Mouse (Mus musculus): ENCODE data around the gene Xylt2. TPM values are rescaled to one million over a fixed set of nuclear protein-coding genes. Genes with fewer than 3 reads are reported as not detected.
"Not testable (repeated sequence)": the region's sequence is repeated elsewhere in the genome, so short reads cannot be mapped to it uniquely, and the experiment has no call there.

The Xylt2 gene
- polyA plus RNA-seq, 1 experiment: 0.33 TPM

DNA sequence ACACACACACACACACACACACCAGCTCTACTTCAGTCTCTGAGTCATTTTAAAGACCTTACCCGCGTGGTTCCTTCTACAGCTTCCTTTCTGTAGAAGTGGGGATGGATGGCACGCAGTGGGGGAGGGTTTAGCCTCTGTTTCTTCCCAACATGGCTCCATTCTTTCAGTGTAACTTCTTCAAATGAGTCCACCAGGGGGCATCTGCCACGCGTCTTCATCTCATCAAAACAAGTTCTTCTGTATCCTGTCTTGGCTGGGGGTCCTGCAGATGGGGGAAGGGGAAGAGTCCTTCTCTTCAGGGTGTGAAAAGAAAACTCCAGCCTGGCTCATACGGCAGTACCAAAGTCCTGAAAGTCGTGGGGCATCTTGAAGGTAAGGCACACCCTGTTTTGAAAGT, 26.7 kb upstream of the Xylt2 start:
- Histone ChIP-seq H3K36me3 (ENCODE audit: control insufficient read depth) (no peaks in the 10 kb centered on the region), H3K4me1 (ENCODE audit: control insufficient read depth) (no peaks in the 10 kb centered on the region), H3K9me3 (ENCODE audit: control insufficient read depth, low read length) (no peaks in the 10 kb centered on the region), H3K27me3 (ENCODE audit: control insufficient read depth) (no peaks in the 10 kb centered on the region), H3K4me3 (replicated peaks) (no peak overlapping the region)
- TF ChIP-seq TAL1 (IDR thresholded peaks at IDR 0.05; ENCODE audit: low read length) (no peak), GATA1 (IDR thresholded peaks at IDR 0.05; ENCODE audit: low read length) (no peak)

DNA sequence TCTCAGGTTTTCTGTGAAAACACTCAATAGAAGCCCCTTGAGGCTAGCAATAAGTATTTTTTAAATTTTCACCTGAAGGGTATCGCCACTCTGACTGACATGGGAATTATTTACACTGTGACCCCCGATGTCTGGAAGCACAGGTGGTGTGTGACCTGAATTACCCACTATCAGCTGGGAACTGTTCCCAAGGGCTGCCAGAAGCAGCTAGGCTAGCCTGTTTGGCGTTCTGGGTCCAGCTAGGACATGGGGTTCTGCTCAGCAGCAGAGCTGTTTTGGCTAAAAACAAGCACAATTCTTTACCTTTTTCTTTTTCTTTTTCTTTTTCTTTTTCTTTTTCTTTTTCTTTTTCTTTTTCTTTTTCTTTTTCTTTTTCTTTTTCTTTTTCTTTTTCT, 24.9 kb upstream of the Xylt2 start:
- no peaks in the 10 kb centered on the region for H3K9me3 ChIP-seq (ENCODE audit: control insufficient read depth, low read length)
- H3K27me3 ChIP-seq (ENCODE audit: control insufficient read depth): no peaks in the 10 kb centered on the region
- TF ChIP-seq GATA1 (IDR thresholded peaks at IDR 0.05; ENCODE audit: low read length): no peak
- TF ChIP-seq TAL1 (IDR thresholded peaks at IDR 0.05; ENCODE audit: low read length): no peak
- H3K4me3 ChIP-seq (replicated peaks): no peak overlapping the region
- no peaks in the 10 kb centered on the region for H3K36me3 ChIP-seq (ENCODE audit: control insufficient read depth)
- H3K4me1 ChIP-seq (ENCODE audit: control insufficient read depth): no peaks in the 10 kb centered on the region

DNA sequence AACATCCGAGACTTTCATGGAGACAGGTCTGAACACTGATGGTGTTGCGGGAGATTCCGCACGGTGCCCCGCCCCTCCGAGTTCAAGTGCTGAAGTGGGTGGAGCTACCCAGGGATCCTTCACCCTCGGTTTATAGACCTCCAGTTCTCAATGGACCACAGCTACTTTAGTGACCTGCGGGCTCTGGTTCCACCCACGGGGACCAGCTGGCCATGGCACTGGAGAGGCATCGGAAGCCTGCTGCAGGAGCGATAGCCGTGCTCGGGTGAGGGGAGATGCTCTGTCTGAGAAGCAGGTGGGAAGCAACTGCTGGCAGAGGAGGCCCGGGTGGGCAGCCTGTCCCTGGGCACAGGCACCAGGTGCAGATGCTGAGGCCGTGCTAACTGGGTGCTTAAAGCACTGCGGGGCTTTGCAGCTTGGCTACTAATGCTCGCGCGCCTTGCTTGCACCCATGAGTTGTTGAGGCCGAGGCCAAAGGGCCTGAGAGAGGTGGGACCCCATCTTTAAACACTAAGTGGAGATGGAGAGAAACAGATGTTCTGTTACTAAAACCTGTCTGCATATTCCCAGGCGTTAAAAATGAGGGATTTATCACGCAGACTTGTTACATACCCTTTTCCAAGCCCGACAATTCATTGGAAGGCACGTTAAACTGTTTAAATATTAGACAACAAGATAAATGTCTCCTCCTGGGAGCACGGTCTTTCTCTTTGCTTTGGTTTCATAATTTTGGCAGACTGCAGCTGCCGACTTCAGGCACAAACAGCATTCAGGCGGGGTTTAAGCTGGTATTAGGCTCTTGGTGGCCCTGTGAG, 24.3 kb upstream of the Xylt2 start:
- H3K4me1 ChIP-seq (ENCODE audit: control insufficient read depth): no peaks in the 10 kb centered on the region
- no peak overlapping the region for H3K4me3 ChIP-seq (replicated peaks)
- H3K36me3 ChIP-seq (ENCODE audit: control insufficient read depth): no peaks in the 10 kb centered on the region
- no peaks in the 10 kb centered on the region for H3K27me3 ChIP-seq (ENCODE audit: control insufficient read depth)
- no peak for TF ChIP-seq GATA1 (IDR thresholded peaks at IDR 0.05; ENCODE audit: low read length)
- no peak for TF ChIP-seq TAL1 (IDR thresholded peaks at IDR 0.05; ENCODE audit: low read length)
- H3K9me3 ChIP-seq (ENCODE audit: control insufficient read depth, low read length): no peaks in the 10 kb centered on the region

DNA sequence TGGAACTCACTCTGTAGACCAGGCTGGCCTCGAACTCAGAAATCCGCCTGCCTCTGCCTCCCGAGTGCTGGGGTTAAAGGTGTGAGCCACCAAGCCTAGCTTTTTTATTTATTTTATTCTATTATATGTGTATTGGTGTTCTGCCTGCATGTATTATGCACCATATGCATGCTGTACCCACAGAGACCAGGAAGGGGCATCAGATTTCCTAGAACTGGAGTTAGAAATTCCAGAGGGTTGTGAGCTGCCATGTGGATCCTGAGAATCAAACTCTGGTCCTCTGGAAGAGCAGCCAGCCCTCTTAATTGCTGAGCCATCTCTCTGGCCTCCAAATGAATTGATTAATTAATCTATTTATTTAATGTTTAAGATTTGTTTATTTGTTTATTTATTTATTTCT, 22.1 kb upstream of the Xylt2 start:
- TF ChIP-seq GATA1 (IDR thresholded peaks at IDR 0.05; ENCODE audit: low read length): no peak
- TF ChIP-seq TAL1 (IDR thresholded peaks at IDR 0.05; ENCODE audit: low read length): no peak

DNA sequence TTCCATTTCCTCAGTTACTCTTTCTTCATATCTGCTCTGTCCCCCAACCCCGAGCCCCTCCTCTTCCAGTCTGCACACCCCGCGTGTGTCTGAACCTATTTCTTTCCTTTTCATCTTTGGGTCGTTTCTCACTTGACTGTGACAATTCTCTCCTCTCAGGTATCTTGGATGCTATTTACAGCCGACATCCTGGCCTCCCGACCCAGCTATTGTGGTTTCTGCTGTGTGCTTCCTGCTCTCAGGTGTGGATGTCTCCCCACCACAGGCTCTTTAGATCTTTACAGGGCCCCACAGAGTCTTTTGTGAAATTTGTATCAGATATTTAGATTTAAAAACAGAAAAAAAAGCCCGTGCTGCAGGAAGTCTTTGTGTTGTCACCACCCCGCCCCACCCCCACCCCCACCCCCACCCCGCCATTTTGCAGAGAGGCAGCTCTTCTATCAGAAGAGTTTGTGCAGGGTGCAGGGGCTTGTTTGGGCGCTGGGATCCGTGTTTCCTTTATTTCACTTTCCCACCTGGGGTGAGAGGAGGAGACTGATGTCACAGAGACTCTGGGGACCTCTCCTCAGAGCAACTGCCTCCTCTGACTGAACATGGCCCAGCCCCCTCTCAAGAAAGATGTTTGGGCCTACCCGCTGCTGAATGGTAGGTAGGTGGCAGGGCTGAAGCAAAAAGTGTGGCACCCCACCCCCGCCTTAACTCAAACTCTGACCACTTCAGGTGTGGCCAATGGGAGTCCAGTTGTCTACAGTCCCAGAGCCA, 20.6 kb upstream of the Xylt2 start:
- H3K36me3 ChIP-seq (ENCODE audit: control insufficient read depth): no peaks in the 10 kb centered on the region
- no peak overlapping the region for H3K4me3 ChIP-seq (replicated peaks)
- H3K4me1 ChIP-seq (ENCODE audit: control insufficient read depth): no peaks in the 10 kb centered on the region
- no peaks in the 10 kb centered on the region for H3K27me3 ChIP-seq (ENCODE audit: control insufficient read depth)
- TF ChIP-seq GATA1 (IDR thresholded peaks at IDR 0.05; ENCODE audit: low read length) (no peak), TAL1 (IDR thresholded peaks at IDR 0.05; ENCODE audit: low read length) (no peak)
- H3K9me3 ChIP-seq (ENCODE audit: control insufficient read depth, low read length): no peaks in the 10 kb centered on the region

More for the DNA sequence above, 22.1 kb upstream of the Xylt2 start:
- Histone ChIP-seq H3K36me3 (ENCODE audit: control insufficient read depth) (no peaks in the 10 kb centered on the region), H3K4me1 (ENCODE audit: control insufficient read depth) (no peaks in the 10 kb centered on the region), H3K4me3 (replicated peaks) (no peak overlapping the region), H3K9me3 (ENCODE audit: control insufficient read depth, low read length) (no peaks in the 10 kb centered on the region), H3K27me3 (ENCODE audit: control insufficient read depth) (no peaks in the 10 kb centered on the region)

DNA sequence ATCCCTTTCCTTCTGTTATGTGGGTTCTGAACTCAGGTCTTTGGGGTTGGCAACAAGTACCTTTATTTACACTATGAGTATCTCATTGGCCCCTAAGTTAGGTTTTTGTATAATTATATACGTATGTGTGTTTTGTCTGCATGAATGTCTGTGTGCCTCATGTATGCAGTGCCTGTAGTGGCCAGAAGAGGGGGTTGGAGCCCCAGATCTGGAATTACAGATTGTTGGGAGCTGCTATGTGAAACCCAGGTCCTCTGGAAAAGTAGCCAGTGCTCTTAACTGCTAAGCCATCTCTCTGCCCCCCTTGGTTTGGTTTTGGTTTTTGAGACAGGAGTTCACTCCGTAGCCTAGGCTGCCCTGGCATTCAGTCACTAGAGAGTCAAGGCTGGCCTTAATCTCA, 19.8 kb upstream of the Xylt2 start:
- H3K4me3 ChIP-seq (replicated peaks): no peak overlapping the region
- no peaks in the 10 kb centered on the region for H3K4me1 ChIP-seq (ENCODE audit: control insufficient read depth)
- no peaks in the 10 kb centered on the region for H3K36me3 ChIP-seq (ENCODE audit: control insufficient read depth)
- no peaks in the 10 kb centered on the region for H3K9me3 ChIP-seq (ENCODE audit: control insufficient read depth, low read length)
- no peak for TF ChIP-seq TAL1 (IDR thresholded peaks at IDR 0.05; ENCODE audit: low read length)
- TF ChIP-seq GATA1 (IDR thresholded peaks at IDR 0.05; ENCODE audit: low read length): no peak
- no peaks in the 10 kb centered on the region for H3K27me3 ChIP-seq (ENCODE audit: control insufficient read depth)

DNA sequence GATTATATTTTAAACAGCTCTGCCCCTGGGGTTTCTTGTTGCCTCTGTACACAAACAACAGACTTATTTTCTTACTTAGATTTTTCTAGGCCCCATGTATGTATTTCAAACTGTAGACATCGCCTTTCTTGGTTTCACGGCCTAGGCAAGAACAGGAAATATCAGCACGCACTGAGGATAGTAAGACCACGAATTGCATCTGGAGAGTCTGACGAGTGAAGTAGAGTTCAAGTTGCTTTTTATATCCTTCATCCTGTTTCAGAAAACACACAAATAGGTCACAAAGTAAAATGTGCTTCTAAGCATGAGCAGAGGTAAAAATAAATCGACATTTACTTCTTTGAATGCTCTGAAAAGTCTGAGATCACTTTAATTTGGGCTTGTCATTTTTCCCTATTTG, 18.2 kb upstream of the Xylt2 start:
- H3K4me3 ChIP-seq (replicated peaks): no peak overlapping the region
- H3K36me3 ChIP-seq (ENCODE audit: control insufficient read depth): no peaks in the 10 kb centered on the region
- TF ChIP-seq GATA1 (IDR thresholded peaks at IDR 0.05; ENCODE audit: low read length): no peak
- no peak for TF ChIP-seq TAL1 (IDR thresholded peaks at IDR 0.05; ENCODE audit: low read length)
- no peaks in the 10 kb centered on the region for H3K27me3 ChIP-seq (ENCODE audit: control insufficient read depth)
- H3K9me3 ChIP-seq (ENCODE audit: control insufficient read depth, low read length): no peaks in the 10 kb centered on the region
- H3K4me1 ChIP-seq (ENCODE audit: control insufficient read depth): no peaks in the 10 kb centered on the region

DNA sequence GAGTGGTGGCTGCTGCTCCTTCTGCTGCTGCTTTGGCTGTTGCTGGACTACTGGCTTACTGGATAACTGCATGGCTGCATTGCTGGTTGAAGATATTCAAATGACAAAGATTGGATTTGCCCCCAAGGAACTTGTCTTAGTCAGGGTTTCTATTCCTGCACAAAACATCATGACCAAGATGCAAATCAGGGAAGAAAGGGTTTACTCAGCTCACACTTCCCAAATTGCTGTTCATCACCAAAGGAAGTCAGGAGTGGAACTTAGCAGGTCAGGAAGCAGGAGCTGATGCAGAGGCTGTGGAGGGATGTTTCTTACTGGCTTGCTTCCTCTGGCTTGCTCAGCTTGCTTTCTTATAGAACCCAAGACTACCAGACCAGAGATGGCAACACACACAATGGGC, 15.2 kb upstream of the Xylt2 start:
- not testable (repeated sequence) for H3K36me3 ChIP-seq (ENCODE audit: control insufficient read depth); H3K27me3 ChIP-seq (ENCODE audit: control insufficient read depth); H3K9me3 ChIP-seq (ENCODE audit: control insufficient read depth, low read length); H3K4me3 ChIP-seq (replicated peaks); H3K4me1 ChIP-seq (ENCODE audit: control insufficient read depth)

DNA sequence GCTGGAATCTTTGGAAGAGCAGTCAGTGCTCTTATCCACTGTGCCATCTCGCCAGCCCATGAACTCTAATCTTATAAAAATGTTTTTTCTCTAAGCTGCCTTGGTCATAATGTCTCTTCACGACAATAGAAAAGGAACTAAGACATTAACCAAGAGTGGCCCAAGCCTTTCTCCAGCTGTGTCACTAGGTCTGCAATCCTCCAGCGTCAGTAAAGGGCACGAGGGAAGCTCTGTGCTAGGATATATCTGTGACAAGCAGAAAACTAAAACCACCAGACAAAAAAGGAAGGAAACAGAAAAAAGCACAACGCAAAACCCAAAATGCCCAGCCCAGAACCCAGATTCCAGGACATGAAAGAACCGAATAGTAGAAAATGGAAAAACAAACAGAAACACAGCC, 9.9 kb upstream of the Xylt2 start:
- Histone ChIP-seq H3K36me3 (ENCODE audit: control insufficient read depth) (no peaks in the 10 kb centered on the region), H3K9me3 (ENCODE audit: control insufficient read depth, low read length) (no peaks in the 10 kb centered on the region), H3K4me1 (ENCODE audit: control insufficient read depth) (no peaks in the 10 kb centered on the region), H3K4me3 (replicated peaks) (no peak overlapping the region), H3K27me3 (ENCODE audit: control insufficient read depth) (no peaks in the 10 kb centered on the region)
- TF ChIP-seq TAL1 (IDR thresholded peaks at IDR 0.05; ENCODE audit: low read length) (no peak), GATA1 (IDR thresholded peaks at IDR 0.05; ENCODE audit: low read length) (no peak)

Measured in erythroblast, embryonic 14.5 days (primary cell).